Mouse (Mus musculus): ENCODE results near the gene Wnt5b.

- TF ChIP-seq MYOG (IDR thresholded peaks at IDR 0.05; ENCODE audit: control insufficient read depth, extremely low read depth, insufficient read length) (no peak), CTCF (IDR thresholded peaks at IDR 0.05; ENCODE audit: control insufficient read depth, insufficient read depth, insufficient read length) (no peak), USF1 (IDR thresholded peaks at IDR 0.05; ENCODE audit: low read depth) (no peak), CEBPB (IDR thresholded peaks at IDR 0.05; ENCODE audit: low read depth) (no peak), FOSL1 (IDR thresholded peaks at IDR 0.05; ENCODE audit: insufficient read depth, low read length, poor library complexity, severe bottlenecking) (no peak), MYOD1 (IDR thresholded peaks at IDR 0.05; ENCODE audit: control insufficient read depth, insufficient read length, low read depth) (no peak)
Measured at GRCm38 (mm10) chr6:119458166-119458565, 86.0 kb downstream of the Wnt5b start.

Data from C2C12 (cell line).